Mouse (Mus musculus) urinary bladder, postnatal 14 days (tissue): ENCODE results near the gene Esr1.

ENCODE experiments used
- DNase-seq: peaks from one replicate; pipeline ENCODE4 v3.0.0; 2021; ENCODE audit warnings: low spot score

The Esr1 gene

GRCm38 (mm10) chr10:4841039-4841438 is 229.6 kb downstream of the Esr1 start:
- no peak for DNase-seq

- DNase-seq = no peak
Observed at GRCm38 (mm10) chr10:4847523-4847922, 236.1 kb downstream of the Esr1 start.

- DNase-seq = no peak
Observed at GRCm38 (mm10) chr10:4849881-4850280, 238.5 kb downstream of the Esr1 start.

- no peak for DNase-seq
Observed at GRCm38 (mm10) chr10:4875076-4875737, 263.8 kb downstream of the Esr1 start.

GRCm38 (mm10) chr10:4881391-4881790 is 270.0 kb downstream of the Esr1 start:
- DNase-seq = no peak

GRCm38 (mm10) chr10:4885506-4885905 is 274.1 kb downstream of the Esr1 start:
- no peak for DNase-seq

- no peak for DNase-seq
Observed at GRCm38 (mm10) chr10:4885961-4886360, 274.6 kb downstream of the Esr1 start.

- DNase-seq = no peak
Observed at GRCm38 (mm10) chr10:4893475-4893874, 282.1 kb downstream of the Esr1 start.

GRCm38 (mm10) chr10:4897789-4898188 is 286.4 kb downstream of the Esr1 start:
- DNase-seq = no peak

GRCm38 (mm10) chr10:4900324-4900723 is 288.9 kb downstream of the Esr1 start:
- DNase-seq = no peak

- DNase-seq = no peak
Observed at GRCm38 (mm10) chr10:4909271-4909670, 297.9 kb downstream of the Esr1 start.

GRCm38 (mm10) chr10:4910451-4910850 is 299.1 kb downstream of the Esr1 start:
- no peak for DNase-seq

- DNase-seq = no peak
Observed at GRCm38 (mm10) chr10:4919046-4919445, 307.7 kb downstream of the Esr1 start.

- DNase-seq = no peak
Observed at GRCm38 (mm10) chr10:4923616-4924015, 312.2 kb downstream of the Esr1 start.

- no peak for DNase-seq
Observed at GRCm38 (mm10) chr10:4924391-4924790, 313.0 kb downstream of the Esr1 start.

GRCm38 (mm10) chr10:4943148-4943547 is 331.8 kb downstream of the Esr1 start:
- no peak for DNase-seq

- no peak for DNase-seq
Observed at GRCm38 (mm10) chr10:4944725-4945124, 333.3 kb downstream of the Esr1 start.

GRCm38 (mm10) chr10:4965768-4966167 is 354.4 kb downstream of the Esr1 start:
- no peak for DNase-seq

- DNase-seq = no peak
Observed at GRCm38 (mm10) chr10:4971156-4971555, 359.8 kb downstream of the Esr1 start.

- no peak for DNase-seq
Observed at GRCm38 (mm10) chr10:4971586-4971985, 360.2 kb downstream of the Esr1 start.

GRCm38 (mm10) chr10:4972026-4972425 is 360.6 kb downstream of the Esr1 start:
- DNase-seq = no peak

GRCm38 (mm10) chr10:4974246-4974645 is 362.9 kb downstream of the Esr1 start:
- no peak for DNase-seq

GRCm38 (mm10) chr10:4976557-4976956 is 365.2 kb downstream of the Esr1 start:
- DNase-seq = no peak

GRCm38 (mm10) chr10:4977374-4977773 is 366.0 kb downstream of the Esr1 start:
- DNase-seq = no peak
